Comparison of ENCODE assay signal across 12 mouse cellular contexts in the genomic region with DNA sequence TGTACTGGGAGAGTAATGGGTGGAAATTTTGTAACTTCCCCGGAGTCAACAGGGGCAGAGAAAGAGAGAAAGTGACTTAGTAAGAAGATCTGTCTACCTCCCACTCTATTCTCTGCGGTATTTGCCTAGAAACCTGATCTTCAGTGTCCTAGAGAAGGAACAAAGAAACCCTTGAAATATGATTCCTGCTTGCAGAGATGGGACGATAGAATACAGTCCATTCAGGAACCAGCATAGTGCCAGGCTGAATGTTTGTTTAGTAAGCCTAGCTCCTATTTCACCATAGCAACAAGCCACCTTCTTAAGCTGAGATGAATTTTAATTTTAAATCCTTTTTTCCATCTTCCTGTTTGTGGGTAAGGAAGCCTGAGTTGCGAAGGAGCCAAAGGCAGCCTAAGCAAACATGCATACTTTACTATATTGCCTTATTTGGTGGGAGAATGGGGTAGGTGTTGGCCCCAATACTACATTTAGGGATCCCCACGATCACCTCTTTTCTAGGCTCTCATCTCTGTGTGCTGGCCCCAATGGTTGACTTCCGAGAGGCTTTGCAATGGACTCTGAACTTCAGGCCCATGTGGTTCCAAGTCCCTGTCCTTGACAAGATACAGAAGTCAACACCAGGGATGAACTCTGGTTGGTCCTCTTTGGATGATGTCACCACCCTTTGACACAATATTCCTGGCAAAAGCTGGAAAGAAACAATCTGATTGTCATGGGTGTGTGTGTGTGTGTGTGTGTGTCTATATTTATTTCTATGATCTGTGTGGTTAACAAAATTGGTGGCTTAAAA. TPM values are rescaled to one million over a fixed set of nuclear protein-coding genes. Genes with fewer than 3 reads are reported as not detected.
DNase-seq lines count a peak whose midpoint lies in the region; ATAC-seq and TF ChIP-seq lines count a peak whose summit lies in the region.
"Had no signal": no experiment of that assay in that cellular context is flagged by ENCODE, and none has a peak within 500 bp of the region (broad histone marks: within the 10 kb centered on the region; RNA-seq: fewer than 3 reads in every experiment).

No protein-coding gene starts in this region.

- 39% methylated on average over 6 of the region's 6 CpGs for WGBS in forebrain, embryonic 10.5 days
- 48% methylated on average over 6 of the region's 6 CpGs for WGBS in forebrain, embryonic 16.5 days
- WGBS in kidney, postnatal 0 days = 28% methylated on average over 6 of the region's 6 CpGs
- WGBS in neural tube, embryonic 15.5 days = 53% methylated on average over 6 of the region's 6 CpGs

- no peak overlapping the region for H3K4me3 ChIP-seq in forebrain, embryonic 10.5 days
- H3K4me3 ChIP-seq in forebrain, embryonic 16.5 days (replicated peaks; ENCODE audit: low read length) = no peak overlapping the region
- no peak overlapping the region for H3K4me3 ChIP-seq in kidney, postnatal 0 days (replicated peaks; ENCODE audit: low read depth, low read length)
- H3K4me3 ChIP-seq in neural tube, embryonic 15.5 days (replicated peaks) = no peak overlapping the region

- no peak for ATAC-seq in forebrain, embryonic 16.5 days
- ATAC-seq in kidney, postnatal 0 days (replicated peaks; ENCODE audit: low FRiP score, low read depth) = peak; percentile 83
- no peak for ATAC-seq in neural tube, embryonic 15.5 days (ENCODE audit: low FRiP score)

- no peak overlapping the region for H3K4me2 ChIP-seq in forebrain, embryonic 16.5 days (ENCODE audit: low read length)
- H3K4me2 ChIP-seq in kidney, postnatal 0 days (ENCODE audit: low read length) = no peak overlapping the region
- no peak overlapping the region for H3K4me2 ChIP-seq in neural tube, embryonic 15.5 days

- no peaks in the 10 kb centered on the region; the same call in 1 of the 2 replicates for H3K9me3 ChIP-seq in forebrain, embryonic 10.5 days
- H3K9me3 ChIP-seq in forebrain, embryonic 16.5 days (ENCODE audit: control insufficient read depth, low read length) = no peaks in the 10 kb centered on the region
- no peaks in the 10 kb centered on the region for H3K9me3 ChIP-seq in kidney, postnatal 0 days (replicated peaks; ENCODE audit: low read length)
- H3K9me3 ChIP-seq in neural tube, embryonic 15.5 days (replicated peaks) = no peaks in the 10 kb centered on the region

- H3K9ac ChIP-seq in forebrain, embryonic 16.5 days (replicated peaks; ENCODE audit: low read depth, low read length) = no peak overlapping the region
- H3K9ac ChIP-seq in kidney, postnatal 0 days (ENCODE audit: low read depth, low read length) = no peak overlapping the region
- no peak overlapping the region for H3K9ac ChIP-seq in neural tube, embryonic 15.5 days (replicated peaks)

- H3K27me3 ChIP-seq in forebrain, embryonic 10.5 days (ENCODE audit: poor library complexity, severe bottlenecking) = no peaks in the 10 kb centered on the region
- H3K27me3 ChIP-seq in forebrain, embryonic 16.5 days (replicated peaks; ENCODE audit: control insufficient read depth, insufficient read depth, low read length) = no peaks in the 10 kb centered on the region
- no peaks in the 10 kb centered on the region for H3K27me3 ChIP-seq in kidney, postnatal 0 days (ENCODE audit: insufficient read depth, low read length)
- H3K27me3 ChIP-seq in neural tube, embryonic 15.5 days (replicated peaks) = no peaks in the 10 kb centered on the region

- peak overlapping the region; percentile 75 for H3K27ac ChIP-seq in forebrain, embryonic 10.5 days
- H3K27ac ChIP-seq in forebrain, embryonic 16.5 days (ENCODE audit: low read length) = no peak overlapping the region
- H3K27ac ChIP-seq in kidney, postnatal 0 days = 0 out of 2 replicates have a peak overlapping the region, but pooled peaks have one; percentile 26
- H3K27ac ChIP-seq in neural tube, embryonic 15.5 days (replicated peaks) = no peak overlapping the region

- TF ChIP-seq CTCF in kidney, postnatal 0 days (IDR thresholded peaks at IDR 0.05; ENCODE audit: low read depth) = no peak

- DNase-seq in forebrain, embryonic 10.5 days (ENCODE audit: extremely low spot score, low spot score) = no peak
- DNase-seq in kidney, postnatal 0 days (ENCODE audit: low spot score) = peak; percentile 90
- no peak for DNase-seq in kidney, postnatal 10 days
- DNase-seq in brain, adult 2 months (ENCODE audit: low read depth, low spot score) = peak; percentile 30
- DNase-seq in fibroblast of lung, adult 2 months (ENCODE audit: low read depth) = peak; percentile 54
- no peak for DNase-seq in cerebellum, postnatal 25 days
- DNase-seq: adrenal gland, postnatal 14 days; cerebellum, adult 18-20 months; kidney, adult 8-10 months; thymus, postnatal 4 days had no signal

- H3K4me1 ChIP-seq in forebrain, embryonic 10.5 days = peaks cover 15% of the 10 kb centered on the region
- no peaks in the 10 kb centered on the region for H3K4me1 ChIP-seq in forebrain, embryonic 16.5 days (replicated peaks; ENCODE audit: control insufficient read depth, insufficient read depth, low read length)
- H3K4me1 ChIP-seq in kidney, postnatal 0 days (replicated peaks; ENCODE audit: insufficient read depth, low read length) = no peaks in the 10 kb centered on the region
- 0 out of 2 replicates have a peak, but pooled peaks cover 4% of the 10 kb centered on the region for H3K4me1 ChIP-seq in neural tube, embryonic 15.5 days

- H3K36me3 ChIP-seq in forebrain, embryonic 10.5 days (replicated peaks) = no peaks in the 10 kb centered on the region
- H3K36me3 ChIP-seq in forebrain, embryonic 16.5 days (ENCODE audit: control insufficient read depth, insufficient read depth) = no peaks in the 10 kb centered on the region
- H3K36me3 ChIP-seq in kidney, postnatal 0 days (ENCODE audit: insufficient read depth, low read length) = no peaks in the 10 kb centered on the region
- no peaks in the 10 kb centered on the region for H3K36me3 ChIP-seq in neural tube, embryonic 15.5 days

RNA-seq across cellular contexts. Expression of gene Acsl3, which starts 8.2 kb away (rescaled TPM):
- polyA plus RNA-seq in forebrain, embryonic 10.5 days (2016; fragmentation: Nextera tagmentation; extraction: Ambion mirVana) = 83.5 and 88.8 TPM in 2 replicates
- polyA plus RNA-seq in forebrain, embryonic 16.5 days (2015; fragmentation: Nextera tagmentation; extraction: Ambion mirVana) = 87.6 and 91.3 TPM in 2 replicates
- polyA plus RNA-seq in kidney, postnatal 0 days (2015; fragmentation: Nextera tagmentation; extraction: Ambion mirVana) = 55.2 and 58.2 TPM in 2 replicates
- 93.2 and 104 TPM in 2 replicates for polyA plus RNA-seq in neural tube, embryonic 15.5 days (2015; fragmentation: Nextera tagmentation; extraction: Ambion mirVana)

RNA-seq across cellular contexts. Expression of gene Utp14b, which starts 8.4 kb away (rescaled TPM):
- polyA plus RNA-seq in forebrain, embryonic 10.5 days (2016; fragmentation: Nextera tagmentation; extraction: Ambion mirVana) = 4.0 and 4.1 TPM in 2 replicates
- polyA plus RNA-seq in forebrain, embryonic 16.5 days (2015; fragmentation: Nextera tagmentation; extraction: Ambion mirVana) = 2.2 and 2.4 TPM in 2 replicates
- polyA plus RNA-seq in kidney, postnatal 0 days (2015; fragmentation: Nextera tagmentation; extraction: Ambion mirVana) = 2.6 and 2.7 TPM in 2 replicates
- 1.8 and 2.3 TPM in 2 replicates for polyA plus RNA-seq in neural tube, embryonic 15.5 days (2015; fragmentation: Nextera tagmentation; extraction: Ambion mirVana)

Comparison
In these comparisons a context has a peak if more than half of its experiments do, and no peak if none do; other contexts are left out.
1. DNase-seq: peak in kidney, postnatal 0 days (single experiment), brain, adult 2 months (single experiment) and fibroblast of lung, adult 2 months (single experiment); none in forebrain, embryonic 10.5 days (single experiment), kidney, postnatal 10 days (single experiment) and cerebellum, postnatal 25 days (0 of 2).
2. H3K27ac ChIP-seq: peak in forebrain, embryonic 10.5 days (single experiment) and kidney, postnatal 0 days (single experiment); none in forebrain, embryonic 16.5 days (single experiment) and neural tube, embryonic 15.5 days (single experiment).